Mouse (Mus musculus): ENCODE data around the gene Tmem221.

Tmem221 gene

DNA sequence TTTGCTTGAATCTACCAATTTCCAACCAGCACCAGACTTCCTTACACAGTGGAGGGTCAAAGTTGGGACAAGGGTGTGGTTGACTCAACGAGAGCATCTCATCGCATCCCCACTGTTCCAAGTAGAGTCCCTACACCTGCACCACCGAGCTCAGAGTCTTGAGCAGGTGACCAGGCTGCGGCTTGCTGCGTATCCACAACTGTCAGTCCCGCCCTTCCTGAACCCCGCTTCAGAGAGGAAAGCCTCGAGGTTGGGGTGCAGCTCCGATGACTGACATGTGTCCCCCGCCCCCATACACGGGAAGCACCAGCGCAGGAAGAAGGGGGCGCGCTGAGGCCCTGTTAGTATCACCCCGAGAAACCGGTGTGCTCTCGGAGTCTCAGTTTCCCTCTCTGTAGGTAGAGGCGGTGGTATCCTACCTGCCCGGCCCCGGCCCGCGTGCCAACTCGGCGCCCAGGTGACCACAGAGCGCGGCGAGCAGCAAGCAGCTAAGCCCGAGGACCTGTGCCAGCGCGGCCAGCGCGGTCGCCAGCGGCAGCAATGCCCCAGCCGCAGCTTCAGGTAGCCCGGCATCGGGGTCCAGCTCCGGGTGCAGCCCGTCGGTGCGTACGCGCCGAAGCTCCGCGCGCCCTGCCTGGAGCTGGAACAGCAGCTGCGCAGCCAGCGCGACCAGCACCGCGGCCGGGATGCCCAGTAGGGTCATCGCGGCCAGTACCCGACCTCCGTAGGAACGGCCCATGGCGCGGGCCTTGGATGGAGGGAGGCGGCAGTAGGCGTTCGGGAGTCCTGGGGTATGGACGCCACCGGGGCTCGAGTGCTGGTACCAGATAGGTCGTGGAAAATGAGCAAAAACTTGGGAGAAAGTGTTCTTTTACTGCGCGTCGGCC lies at the start of gene Tmem221:
Gene Tmem221, minus strand, starts transcription at position 801 of the 887 bp plus-strand sequence.
- TF ChIP-seq GATA4 (IDR thresholded peaks at IDR 0.05; ENCODE audit: insufficient replicate concordance, low read length) = no peak

DNA sequence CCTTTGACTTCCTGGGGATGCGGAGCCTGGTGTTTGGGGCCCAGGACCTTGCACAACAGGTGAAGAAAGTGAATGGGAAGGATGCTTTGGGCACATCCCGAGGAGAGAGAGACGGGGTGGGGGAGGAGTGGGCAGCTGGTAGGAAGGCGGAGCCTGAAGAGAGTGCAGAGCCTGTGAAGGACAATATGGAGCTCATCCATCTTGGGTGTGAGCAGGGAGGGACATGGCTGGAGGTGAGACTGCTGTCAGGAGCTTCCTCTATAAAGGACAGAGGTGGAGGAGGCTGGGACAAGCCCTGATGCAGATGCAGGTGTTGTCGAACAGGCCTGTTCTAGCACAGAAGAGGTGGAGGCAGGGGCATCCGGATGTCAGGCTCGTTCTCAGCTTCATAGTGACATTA lies 45.4 kb upstream of the Tmem221 start:
- TF ChIP-seq GATA4 (IDR thresholded peaks at IDR 0.05; ENCODE audit: insufficient replicate concordance, low read length) = no peak

DNA sequence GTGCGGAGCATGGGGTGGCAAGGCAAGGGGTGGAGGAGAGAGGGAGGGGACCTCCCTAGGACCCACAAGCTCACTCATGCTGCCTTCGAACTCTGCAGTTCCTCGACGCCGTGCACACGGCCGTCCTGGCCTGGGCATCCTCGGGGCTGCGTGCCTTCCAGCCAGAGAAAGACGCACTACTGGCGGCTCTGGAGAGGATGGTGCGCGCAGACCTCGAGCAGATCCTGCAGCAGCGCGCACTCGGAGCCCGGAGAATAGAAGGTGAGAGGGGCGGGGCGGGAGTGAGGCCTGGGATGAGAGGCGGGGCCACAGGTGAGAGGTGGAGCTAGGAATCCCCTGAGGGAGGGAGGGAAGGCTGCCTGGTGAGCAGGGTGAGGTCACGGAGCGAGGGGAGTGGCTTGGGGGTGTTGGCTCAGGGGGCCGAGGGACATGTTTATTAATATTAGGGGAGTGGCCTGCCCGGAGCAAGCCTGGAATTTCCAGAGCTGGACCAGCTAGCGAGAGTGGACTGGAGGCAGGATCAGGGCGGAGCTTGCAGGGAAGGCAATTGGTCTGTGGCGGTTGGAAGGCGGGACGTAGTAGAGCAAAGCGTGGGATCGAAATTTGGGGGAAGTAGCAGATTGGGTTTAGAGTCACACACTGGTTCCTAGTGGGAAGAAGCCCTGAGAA lies 44.1 kb upstream of the Tmem221 start:
- TF ChIP-seq GATA4 (IDR thresholded peaks at IDR 0.05; ENCODE audit: insufficient replicate concordance, low read length) = no peak

DNA sequence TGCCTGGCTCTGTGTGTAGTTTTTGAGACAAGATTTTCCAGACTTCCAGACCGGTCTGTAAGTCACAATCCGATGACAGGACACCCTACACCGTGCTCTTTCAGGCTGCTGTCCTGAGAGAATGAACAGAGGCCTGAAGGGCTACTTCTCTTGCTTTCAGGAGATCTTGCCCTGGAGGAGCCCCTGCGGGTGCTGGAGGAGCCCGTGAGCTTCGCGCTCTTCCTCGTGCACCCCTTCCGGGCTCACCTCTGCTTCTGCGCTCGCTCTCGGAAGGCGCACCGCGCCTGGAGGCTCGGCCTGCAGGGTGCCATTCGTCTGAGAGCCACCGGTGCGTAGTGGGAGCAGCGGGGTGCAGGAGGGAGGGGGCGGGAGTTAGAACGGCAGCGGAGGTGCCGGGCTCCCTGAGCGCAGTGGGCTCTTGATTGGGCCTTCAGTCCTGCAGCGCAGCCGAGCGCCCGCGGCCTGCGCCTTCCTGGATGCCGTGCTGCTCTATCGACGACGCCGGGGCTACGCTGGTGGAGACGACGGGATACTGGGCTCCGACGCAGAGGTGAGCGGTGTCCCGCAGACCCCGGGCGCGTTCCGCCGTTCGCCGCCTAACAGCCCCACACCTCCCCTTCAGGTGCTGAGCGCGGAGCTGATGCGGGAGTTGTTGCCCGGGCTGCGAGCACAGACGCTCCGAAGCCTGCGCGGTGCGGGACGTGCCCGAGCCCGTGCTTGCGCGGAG lies 43.4 kb upstream of the Tmem221 start:
- no peak for TF ChIP-seq GATA4 (IDR thresholded peaks at IDR 0.05; ENCODE audit: insufficient replicate concordance, low read length)

DNA sequence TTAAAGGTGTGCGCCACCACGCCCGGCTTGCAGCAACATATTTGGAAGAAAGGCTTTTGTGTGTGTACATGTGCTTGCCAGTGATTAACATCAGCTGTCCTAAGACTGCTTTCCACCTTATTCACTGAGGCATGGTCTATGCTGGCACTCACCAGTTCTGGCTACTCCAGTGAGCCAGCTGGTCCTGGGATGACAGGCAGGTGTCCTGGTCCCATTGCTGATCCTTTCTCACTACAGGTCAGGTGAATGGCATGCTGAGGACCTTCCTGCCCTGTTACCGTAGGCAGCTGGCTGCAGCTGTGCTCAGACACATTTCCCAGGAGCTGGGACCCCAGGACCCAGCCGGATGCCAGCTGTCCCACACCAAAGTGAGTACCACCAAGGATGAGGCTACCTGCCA lies 40.2 kb upstream of the Tmem221 start:
- TF ChIP-seq GATA4 (IDR thresholded peaks at IDR 0.05; ENCODE audit: insufficient replicate concordance, low read length) = no peak

DNA sequence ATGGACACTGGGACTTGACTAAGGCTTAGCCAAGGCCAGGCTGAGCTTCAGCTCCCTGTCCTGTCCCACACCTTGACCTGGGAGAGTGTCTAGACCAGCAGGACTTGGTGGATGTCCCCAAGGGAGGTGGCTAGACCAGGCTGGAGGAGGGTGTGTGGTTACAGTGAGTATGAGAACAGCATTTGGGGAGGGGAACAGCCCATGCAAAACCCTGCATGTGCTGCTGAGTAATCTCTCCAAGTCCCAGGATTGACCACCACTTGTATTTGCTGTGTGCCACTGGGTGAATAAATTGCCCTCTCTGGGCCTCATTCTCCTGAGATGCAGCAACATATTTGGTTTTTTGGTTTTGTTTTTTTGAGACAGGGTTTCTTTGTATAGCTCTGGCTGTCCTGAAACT lies 39.7 kb upstream of the Tmem221 start:
- no peak for TF ChIP-seq GATA4 (IDR thresholded peaks at IDR 0.05; ENCODE audit: insufficient replicate concordance, low read length)

DNA sequence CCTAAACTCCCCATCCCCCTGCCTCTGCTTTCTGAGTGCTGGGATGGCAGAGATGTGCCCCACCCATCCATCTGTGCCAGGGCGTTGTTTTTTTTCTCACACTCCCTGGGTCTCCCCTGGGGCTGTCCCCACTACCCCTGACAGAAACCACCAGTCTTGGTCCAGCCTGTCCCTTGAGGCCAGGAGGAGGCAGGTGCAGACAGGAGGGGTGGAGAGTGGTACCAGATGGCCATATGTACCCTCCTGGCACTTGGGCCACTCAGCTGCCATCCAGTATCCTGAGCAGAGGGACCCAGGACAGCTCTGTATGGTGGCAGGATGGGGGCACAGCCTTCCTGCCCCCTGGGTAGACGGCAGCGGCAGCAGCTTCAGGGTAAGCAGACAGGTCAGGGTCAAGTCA lies 38.8 kb upstream of the Tmem221 start, which contains the start of gene Fam129c:
Gene Fam129c, plus strand, starts transcription at position 198 of the 400 bp plus-strand sequence.
- TF ChIP-seq GATA4 (IDR thresholded peaks at IDR 0.05; ENCODE audit: insufficient replicate concordance, low read length) = no peak

DNA sequence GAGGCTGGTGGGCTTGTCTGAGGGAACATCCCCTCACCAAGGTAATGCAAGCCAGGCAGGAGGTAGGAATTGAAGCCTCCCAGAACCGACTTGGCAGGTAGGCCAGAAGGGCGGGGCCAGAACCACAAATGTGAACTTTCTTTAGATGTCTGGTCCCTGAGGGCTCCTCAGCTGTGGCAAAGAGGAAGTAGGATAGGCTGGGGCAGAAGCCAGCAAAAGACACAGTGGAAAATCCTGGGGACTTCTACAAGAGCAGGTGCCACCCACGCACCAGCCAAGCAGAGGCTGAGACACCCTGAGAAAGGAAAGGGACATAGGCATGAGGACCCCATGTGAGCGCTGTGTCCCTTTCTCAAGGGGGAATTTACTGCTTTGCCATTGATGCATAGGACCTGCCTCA lies 38.1 kb upstream of the Tmem221 start:
- TF ChIP-seq GATA4 (IDR thresholded peaks at IDR 0.05; ENCODE audit: insufficient replicate concordance, low read length) = no peak

DNA sequence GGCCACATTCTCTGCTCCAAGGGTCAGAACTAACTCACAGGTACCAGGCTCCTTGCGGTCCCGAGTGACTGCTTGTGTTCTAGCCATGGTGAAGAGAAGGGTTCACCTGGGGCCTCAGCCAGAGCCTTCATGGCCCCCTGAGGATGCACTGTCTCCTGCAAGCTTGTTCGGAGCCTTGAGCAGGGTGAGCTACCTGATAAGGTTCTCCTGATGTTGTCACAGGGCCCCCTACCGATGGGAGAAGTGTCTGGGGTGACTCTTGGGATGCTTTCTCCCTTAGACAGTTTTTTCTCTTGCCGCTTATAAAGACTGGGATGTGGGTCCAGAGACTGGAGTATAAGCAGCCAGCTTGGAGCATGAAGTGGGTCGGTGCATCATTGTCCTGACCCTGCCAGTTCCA lies 37.7 kb upstream of the Tmem221 start:
- TF ChIP-seq GATA4 (IDR thresholded peaks at IDR 0.05; ENCODE audit: insufficient replicate concordance, low read length) = no peak

DNA sequence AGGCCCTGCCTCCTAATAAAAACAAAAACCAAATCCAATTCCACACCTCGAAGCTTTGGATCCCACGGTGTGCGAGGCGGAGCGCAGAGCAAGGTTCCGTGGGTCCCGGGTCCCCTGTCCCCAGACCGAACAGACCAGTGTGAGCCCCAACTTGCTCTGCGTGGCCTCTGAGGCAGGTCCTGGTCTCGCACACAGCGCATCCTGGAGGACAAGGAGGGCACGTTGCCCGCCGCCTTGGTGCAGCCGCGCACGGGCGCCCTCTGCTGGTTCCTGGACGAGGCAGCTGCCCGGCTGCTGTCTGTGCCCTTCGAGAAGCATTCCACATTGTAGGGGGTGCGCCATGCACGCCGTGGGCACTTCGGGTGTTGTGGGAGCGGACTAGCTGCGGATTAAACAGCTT lies 37.2 kb upstream of the Tmem221 start:
- TF ChIP-seq GATA4 (IDR thresholded peaks at IDR 0.05; ENCODE audit: insufficient replicate concordance, low read length) = no peak

DNA sequence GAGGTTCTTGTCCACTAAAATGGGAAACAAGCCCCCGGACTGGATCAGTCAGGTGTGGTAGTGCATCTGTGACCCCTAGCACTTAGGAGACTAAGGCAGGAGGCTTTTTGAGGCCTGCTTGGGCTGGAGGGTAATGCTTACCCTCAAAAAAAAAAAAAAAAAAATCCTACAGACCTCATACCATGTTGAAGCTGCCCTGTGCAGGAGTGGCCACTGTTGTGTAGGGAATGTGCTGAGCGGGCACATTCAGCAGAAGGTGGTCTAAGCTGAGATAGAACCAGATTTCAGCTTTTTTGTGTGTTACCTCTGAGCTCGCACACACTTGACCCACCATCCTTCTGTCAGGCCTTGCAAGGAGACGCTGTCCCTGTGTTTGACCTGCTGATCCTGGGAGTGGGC lies 35.7 kb upstream of the Tmem221 start:
- TF ChIP-seq GATA4 (IDR thresholded peaks at IDR 0.05; ENCODE audit: insufficient replicate concordance, low read length) = no peak

DNA sequence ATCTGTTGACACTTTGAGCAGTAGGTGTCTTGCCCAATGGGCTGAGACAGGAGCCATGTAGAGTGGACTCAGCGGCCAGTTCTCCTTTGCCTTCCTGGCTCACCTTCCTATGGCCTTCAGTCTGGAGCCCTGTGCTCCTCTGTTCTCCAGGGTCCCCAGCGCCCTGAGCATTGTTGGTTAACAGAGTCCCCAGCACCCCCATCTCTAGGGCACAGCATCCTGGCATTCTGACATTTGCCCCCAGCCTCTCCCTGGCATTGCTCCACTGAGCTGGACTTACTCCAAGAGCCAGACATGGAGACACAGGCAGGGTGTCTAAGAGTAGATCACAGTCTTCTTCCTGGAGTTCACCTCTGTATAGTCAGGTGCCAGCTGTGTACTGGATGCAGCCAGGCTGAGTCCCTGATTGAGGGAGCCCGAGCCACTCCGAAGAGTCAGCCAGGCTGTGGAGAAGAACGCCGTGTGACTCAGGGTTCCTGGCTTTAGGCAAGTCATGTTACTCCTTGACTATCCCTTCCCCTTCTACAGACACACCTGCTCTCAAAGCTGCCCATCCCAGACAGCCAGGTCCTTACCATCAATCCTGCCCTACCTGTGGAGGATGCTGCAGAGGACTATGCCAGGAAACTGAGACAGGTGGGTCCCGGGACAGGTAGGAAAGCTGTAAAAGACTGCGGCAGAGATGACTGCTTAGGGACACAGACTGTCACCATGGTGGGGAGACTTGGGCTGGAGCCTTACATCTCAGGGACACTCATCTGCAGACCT lies 35.1 kb upstream of the Tmem221 start:
- no peak for TF ChIP-seq GATA4 (IDR thresholded peaks at IDR 0.05; ENCODE audit: insufficient replicate concordance, low read length)

DNA sequence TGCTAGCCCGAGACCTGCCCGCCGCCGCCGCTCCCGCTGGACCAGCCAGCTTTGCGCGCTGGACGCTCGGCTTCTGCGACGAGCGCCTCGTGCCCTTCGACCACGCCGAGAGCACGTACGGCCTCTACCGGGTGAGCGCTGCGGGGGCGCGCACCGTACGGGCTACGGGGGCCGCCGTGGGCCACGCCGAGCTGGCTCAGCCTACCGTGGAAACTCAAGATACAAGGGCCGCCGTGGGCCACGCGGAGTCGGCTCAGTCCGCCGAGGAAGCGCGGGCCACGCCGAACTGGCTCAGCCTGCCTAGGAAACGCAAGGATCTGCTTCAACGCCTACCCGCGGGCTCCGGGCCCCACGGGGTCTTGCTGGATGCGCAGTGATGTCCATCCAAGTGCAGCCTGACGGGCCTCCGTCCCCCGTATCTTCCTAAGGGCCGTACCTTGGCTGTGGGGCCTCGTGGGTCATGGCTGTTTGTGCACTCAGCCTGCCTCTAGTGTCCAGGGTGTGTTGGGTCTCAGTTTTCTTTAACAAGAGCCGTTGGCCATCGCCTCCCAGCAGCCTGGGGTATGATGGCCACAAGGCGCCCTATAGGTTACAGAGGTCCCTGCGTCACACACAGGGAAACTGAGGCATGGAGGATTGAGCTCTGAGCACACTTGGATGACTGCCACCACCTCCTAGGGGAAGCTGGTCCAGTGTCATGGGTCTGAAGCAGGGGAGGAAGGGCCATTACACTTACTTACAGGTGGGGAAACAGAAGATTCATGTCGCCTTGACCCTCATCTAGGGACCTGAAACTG lies 33.9 kb upstream of the Tmem221 start:
- no peak for TF ChIP-seq GATA4 (IDR thresholded peaks at IDR 0.05; ENCODE audit: insufficient replicate concordance, low read length)
